Mouse (Mus musculus): ENCODE data around the gene Ccdc27. TPM values are rescaled to one million over a fixed set of nuclear protein-coding genes. Genes with fewer than 3 reads are reported as not detected.

Ccdc27 gene
- polyA plus RNA-seq, 1 experiment from 2014 or later = 0.17 TPM

DNA sequence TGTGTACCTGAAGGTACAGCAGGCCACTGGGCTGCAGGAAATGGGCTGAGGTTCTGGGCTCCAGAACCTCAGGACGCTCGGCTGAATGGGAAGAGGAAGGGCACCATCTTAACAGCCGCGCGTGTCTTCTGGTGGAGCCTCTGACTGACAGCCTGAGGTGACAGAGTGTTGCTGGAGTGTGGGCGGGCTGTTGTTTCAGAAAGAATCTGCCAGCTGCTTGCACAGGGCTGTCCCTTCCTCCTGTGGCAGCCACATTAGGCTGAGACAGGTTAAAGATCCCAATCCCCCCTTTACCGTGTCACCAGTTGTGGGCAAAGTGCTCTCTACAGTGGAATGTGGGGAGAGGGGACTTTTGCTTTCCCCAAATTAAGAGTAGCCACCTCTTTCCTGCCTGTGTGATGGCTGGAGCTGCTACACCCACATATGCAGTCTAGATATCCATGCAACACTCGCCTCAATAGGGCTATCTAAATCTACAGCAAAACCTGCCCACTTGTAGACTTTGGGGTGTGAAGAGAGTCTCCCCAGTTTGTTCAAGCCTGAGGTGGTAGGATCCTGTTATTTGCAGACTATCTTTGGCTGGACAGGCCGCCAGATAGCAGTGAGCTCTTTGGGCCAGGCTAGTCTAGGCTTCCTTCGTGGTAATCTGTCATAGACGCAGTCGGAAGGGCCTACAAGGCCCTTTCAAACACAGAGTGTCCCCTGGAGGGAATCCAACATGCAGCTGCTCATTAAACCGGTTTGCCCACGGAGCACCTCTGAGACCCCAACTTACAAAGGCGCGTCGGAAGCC, 17.6 kb downstream of the Ccdc27 start:
- H3K4me1 ChIP-seq = peaks cover 58% of the 10 kb centered on the region
- no peaks in the 10 kb centered on the region for H3K9me3 ChIP-seq (replicated peaks)
- peak overlapping the region; percentile 84 for H3K4me2 ChIP-seq
- H3K27ac ChIP-seq = peak overlapping the region; percentile 89
- peak overlapping the region; percentile 57 for H3K4me3 ChIP-seq (replicated peaks)
- 32% methylated on average over 17 of the region's 17 CpGs for WGBS
- H3K36me3 ChIP-seq = peaks cover 25% of the 10 kb centered on the region
- H3K27me3 ChIP-seq = peaks cover 7% of the 10 kb centered on the region; the same call in 1 of the 2 replicates
- H3K9ac ChIP-seq = peak overlapping the region; percentile 51
- ATAC-seq (replicated peaks; ENCODE audit: low FRiP score) = no peak

DNA sequence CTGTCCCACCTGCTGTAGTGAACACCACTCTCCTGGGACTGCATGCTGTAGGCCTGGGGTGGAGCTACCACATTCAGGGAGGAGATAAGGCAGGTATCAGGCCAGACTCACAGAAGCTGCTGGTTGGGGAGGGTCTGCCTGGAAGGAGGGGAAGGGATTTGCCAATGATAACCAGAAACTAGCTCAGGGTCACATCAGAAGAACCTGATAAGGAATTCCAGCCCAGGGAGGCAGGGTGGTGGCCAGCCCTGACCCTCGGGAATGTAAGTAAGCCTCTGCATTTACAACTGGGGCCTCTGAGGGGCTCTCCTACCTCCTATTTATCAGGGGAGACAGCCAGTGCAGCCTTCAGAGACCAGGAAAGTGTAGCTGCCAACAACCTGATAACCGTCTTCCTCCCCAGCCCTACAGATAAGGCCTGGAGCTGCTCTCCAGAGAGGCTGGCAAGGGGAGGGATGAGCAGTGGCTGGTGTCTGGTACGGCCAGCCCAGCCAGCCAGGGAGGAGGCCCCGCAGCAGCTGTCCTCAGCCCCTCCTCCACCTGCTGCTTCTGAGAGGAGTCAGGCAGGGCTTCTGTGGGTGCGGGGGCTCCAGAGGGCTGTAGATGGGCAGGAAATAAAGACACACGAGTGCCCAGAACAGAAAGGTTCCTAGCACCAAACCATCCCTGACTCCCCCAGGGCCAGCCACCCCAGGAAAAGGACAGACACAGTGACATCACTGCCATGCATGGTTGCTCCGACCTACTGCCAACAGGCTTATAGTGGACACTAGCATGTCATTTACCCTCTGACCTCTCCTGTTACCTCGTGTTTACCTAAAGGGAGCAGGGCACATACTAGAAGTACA, 18.5 kb downstream of the Ccdc27 start:
- H3K4me2 ChIP-seq = peak overlapping the region; percentile 84
- no peaks in the 10 kb centered on the region for H3K9me3 ChIP-seq (replicated peaks)
- ATAC-seq (replicated peaks; ENCODE audit: low FRiP score) = peak; percentile 30
- peaks cover 34% of the 10 kb centered on the region for H3K36me3 ChIP-seq
- peak overlapping the region; percentile 89 for H3K27ac ChIP-seq
- peak overlapping the region; percentile 57 for H3K4me3 ChIP-seq (replicated peaks)
- WGBS = 13% methylated on average over 8 of the region's 8 CpGs
- peak overlapping the region; percentile 51; the same call in 1 of the 2 replicates for H3K9ac ChIP-seq
- peaks cover 58% of the 10 kb centered on the region for H3K4me1 ChIP-seq
- H3K27me3 ChIP-seq = peaks cover 7% of the 10 kb centered on the region; the same call in 1 of the 2 replicates

DNA sequence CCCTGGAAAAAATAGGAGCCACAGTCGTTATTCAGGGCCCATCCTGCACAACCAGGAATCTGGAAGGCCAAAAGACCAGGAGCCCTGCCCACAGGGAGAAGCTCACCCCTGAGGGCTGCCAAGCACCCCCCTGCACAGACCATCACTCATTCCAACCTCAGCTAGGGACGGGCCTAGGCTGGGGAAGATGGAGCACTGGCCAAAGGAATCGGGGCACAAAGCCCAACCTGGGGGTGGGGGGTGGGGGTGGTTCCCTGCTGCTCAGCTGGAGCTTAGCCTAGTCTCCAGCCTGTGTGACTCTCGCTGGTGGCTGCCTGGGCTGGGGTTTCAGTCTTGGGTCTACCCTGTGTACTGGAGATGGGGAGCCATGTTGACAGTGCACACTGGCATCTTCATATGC, 19.6 kb downstream of the Ccdc27 start:
- Histone ChIP-seq H3K4me3 (replicated peaks) (no peak overlapping the region), H3K9me3 (replicated peaks) (no peaks in the 10 kb centered on the region), H3K9ac (no peak overlapping the region; the same call in 1 of the 2 replicates), H3K27ac (peak overlapping the region; percentile 89), H3K4me1 (peaks cover 58% of the 10 kb centered on the region), H3K36me3 (peaks cover 45% of the 10 kb centered on the region), H3K4me2 (peak overlapping the region; percentile 20; the same call in 1 of the 2 replicates), H3K27me3 (peaks cover 4% of the 10 kb centered on the region; the same call in 1 of the 2 replicates)
- no peak for ATAC-seq (replicated peaks; ENCODE audit: low FRiP score)
- WGBS = 40% methylated on average over 4 of the region's 4 CpGs

DNA sequence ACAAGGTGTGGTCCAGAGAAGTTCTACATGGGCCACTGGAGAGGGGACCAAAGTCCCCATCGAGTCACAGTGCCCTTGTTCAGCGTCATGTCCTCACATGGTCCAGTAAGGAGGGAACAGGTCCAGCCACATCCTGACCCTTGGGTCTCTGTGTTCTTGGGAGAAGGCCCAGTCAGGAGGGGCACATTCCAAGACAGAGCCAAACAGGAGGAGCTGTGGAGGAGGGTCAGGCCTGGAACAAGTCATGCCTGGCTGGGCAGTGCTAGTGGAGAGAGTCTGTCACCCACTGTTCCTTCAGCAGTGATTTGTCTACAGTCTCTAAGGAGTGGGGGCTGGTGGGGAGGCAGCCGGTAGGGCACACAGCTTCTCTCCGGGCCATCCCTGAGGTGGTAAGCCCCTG, 20.1 kb downstream of the Ccdc27 start:
- Histone ChIP-seq H3K9ac (no peak overlapping the region), H3K27me3 (peaks cover 4% of the 10 kb centered on the region; the same call in 1 of the 2 replicates), H3K36me3 (peaks cover 48% of the 10 kb centered on the region), H3K9me3 (replicated peaks) (no peaks in the 10 kb centered on the region), H3K27ac (peak overlapping the region; percentile 89), H3K4me3 (replicated peaks) (no peak overlapping the region), H3K4me2 (peak overlapping the region; percentile 20; the same call in 1 of the 2 replicates), H3K4me1 (peaks cover 58% of the 10 kb centered on the region)
- 29% methylated on average over 4 of the region's 4 CpGs for whole genome bisulfite sequencing
- peak; percentile 55 for ATAC-seq (replicated peaks; ENCODE audit: low FRiP score)

DNA sequence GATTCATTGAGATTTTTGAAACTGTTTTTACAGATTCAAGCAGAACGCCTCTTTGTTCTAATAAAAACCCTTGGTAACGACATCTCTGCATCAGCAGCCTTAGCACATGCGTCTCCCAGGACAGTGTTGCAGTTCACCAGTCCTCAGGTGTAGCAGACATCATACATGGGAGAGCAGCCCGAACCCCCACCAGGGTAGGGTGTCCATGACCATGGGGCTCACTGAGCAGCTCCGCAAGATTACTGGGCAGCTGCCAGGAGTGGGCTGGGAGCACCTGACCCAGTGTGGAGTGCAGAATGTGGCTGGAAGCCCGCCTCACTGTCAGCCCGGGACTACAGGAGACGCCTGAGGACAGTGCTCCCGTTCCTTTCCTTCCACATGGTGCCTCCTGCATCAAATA, 21.0 kb downstream of the Ccdc27 start:
- no peak for ATAC-seq (replicated peaks; ENCODE audit: low FRiP score)
- Histone ChIP-seq H3K9ac (no peak overlapping the region), H3K4me1 (peaks cover 51% of the 10 kb centered on the region), H3K4me2 (no peak overlapping the region), H3K27ac (peak overlapping the region; percentile 89), H3K27me3 (no peaks in the 10 kb centered on the region), H3K9me3 (replicated peaks) (no peaks in the 10 kb centered on the region), H3K4me3 (replicated peaks) (no peak overlapping the region), H3K36me3 (peaks cover 58% of the 10 kb centered on the region)
- 88% methylated on average over 9 of the region's 9 CpGs for WGBS

DNA sequence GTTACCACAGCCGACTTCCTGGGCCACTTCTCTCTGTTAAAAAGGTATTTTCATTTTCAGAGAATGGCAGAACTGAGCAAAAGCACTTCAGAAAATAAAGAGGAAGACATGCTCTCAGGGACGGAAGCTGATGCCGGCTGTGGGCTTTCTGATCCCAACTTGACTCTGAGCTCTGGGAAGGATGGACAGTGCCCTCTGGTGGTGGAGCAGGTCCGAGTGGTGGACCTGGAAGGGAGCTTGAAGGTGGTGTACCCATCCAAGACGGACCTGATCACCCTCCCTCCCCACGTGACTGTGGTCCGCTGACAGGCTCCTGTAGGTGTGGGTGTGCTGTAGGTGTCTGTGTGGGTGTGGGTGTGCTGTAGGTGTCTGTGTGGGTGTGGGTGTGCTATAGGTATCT, 22.9 kb downstream of the Ccdc27 start:
- no peak overlapping the region for H3K4me3 ChIP-seq (replicated peaks)
- H3K9me3 ChIP-seq (replicated peaks) = no peaks in the 10 kb centered on the region
- H3K27ac ChIP-seq = no peak overlapping the region
- no peaks in the 10 kb centered on the region for H3K27me3 ChIP-seq
- no peak for ATAC-seq (replicated peaks; ENCODE audit: low FRiP score)
- 74% methylated on average over 7 of the region's 7 CpGs for WGBS
- peaks cover 38% of the 10 kb centered on the region for H3K4me1 ChIP-seq
- H3K36me3 ChIP-seq = peaks cover 77% of the 10 kb centered on the region
- H3K4me2 ChIP-seq = no peak overlapping the region
- H3K9ac ChIP-seq = no peak overlapping the region

DNA sequence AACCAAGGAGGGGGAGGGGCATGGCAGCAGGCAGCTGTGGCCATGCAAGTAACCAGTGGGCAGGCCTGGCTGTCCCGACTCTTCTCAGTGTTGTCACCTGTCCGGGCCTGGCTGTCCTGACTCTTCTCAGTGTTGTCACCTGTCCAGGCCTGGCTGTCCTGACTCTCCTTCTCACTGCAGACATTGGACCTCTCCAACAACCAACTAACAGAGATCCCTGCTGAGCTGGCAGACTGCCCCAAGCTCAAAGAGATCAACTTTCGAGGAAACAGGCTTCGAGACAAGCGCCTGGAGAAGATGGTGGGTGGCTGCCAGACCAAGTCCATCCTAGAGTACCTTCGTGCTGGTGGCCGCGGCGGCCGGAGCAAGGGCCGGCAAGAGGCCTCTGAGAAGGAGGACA, 27.0 kb downstream of the Ccdc27 start:
- Histone ChIP-seq H3K9me3 (replicated peaks) (no peaks in the 10 kb centered on the region), H3K27ac (no peak overlapping the region), H3K4me2 (no peak overlapping the region), H3K9ac (no peak overlapping the region), H3K4me1 (peaks cover 30% of the 10 kb centered on the region), H3K36me3 (peaks cover 64% of the 10 kb centered on the region), H3K4me3 (replicated peaks) (no peak overlapping the region), H3K27me3 (no peaks in the 10 kb centered on the region)
- no peak for ATAC-seq (replicated peaks; ENCODE audit: low FRiP score)
- WGBS = 94% methylated on average over 11 of the region's 11 CpGs

DNA sequence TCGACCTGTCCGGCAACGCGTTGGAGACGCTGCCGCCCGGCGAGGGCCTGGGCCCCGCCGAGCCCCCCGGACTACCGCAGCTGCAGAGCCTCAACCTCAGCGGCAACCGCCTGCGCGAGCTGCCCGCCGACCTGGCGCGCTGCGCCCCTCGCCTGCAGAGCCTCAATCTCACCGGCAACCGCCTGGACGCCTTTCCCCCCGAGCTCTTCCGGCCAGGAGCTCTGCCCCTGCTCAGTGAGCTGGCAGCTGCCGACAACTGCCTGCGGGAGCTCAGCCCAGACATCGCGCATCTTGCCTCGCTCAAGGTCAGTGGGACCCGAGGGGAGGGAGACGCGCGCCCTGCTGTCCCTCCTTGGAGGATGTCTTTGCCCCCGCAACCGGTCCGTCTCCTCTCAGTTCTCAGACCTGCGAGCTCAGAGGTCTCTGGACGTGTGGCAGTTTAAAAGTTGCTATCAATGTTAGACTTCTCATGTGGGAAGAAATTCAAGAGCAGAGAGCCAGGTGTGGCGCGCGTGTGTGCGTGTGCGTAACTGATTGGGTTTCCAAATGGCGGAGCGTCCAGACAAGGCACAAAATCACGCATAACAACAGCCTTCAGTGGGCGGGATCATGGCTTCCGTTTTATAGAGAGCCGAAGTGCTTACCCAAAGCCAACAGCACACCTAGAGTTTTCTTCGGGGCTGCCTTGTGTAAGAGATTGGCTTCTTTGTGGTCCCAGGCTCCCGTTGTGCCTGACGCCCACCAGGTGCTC, 30.2 kb downstream of the Ccdc27 start:
- WGBS = under 1% methylated on average over 54 of the region's 55 CpGs
- ATAC-seq (replicated peaks; ENCODE audit: low FRiP score) = no peak; the same call in 1 of the 2 replicates
- peak overlapping the region; percentile 62 for H3K27ac ChIP-seq

DNA sequence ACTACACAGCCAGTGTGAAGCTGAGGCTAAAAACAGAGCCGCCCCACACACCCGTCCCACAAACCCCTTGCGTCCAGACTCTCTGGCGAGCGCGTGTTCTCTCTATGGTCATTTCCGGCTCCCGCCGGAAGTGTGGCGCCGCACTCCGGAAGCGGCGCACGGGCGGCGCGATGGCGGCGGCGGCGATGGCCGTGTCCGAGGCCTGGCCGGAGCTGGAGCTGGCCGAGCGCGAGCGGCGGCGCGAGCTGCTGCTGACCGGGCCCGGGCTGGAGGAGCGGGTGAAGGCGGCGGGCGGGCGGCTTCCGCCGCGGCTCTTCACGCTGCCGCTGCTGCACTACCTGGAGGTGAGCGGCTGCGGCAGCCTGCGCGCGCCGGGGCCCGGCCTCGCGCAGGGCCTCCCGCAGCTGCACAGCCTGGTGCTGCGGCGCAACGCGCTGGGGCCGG, 30.8 kb downstream of the Ccdc27 start, which contains the start of gene Lrrc47:
Gene Lrrc47 (plus strand): TSS at position 86 of the 444 bp plus-strand sequence.
- Histone ChIP-seq H3K9ac (peak within 1 kb of the TSS; percentile 96), H3K27ac (peak within 1 kb of the TSS; percentile 62), H3K4me2 (peak within 1 kb of the TSS; percentile 95), H3K9me3 (replicated peaks) (no peaks in the 10 kb centered on the region), H3K36me3 (peaks cover 37% of the 10 kb centered on the region), H3K27me3 (no peaks in the 10 kb centered on the region), H3K4me1 (peaks cover 30% of the 10 kb centered on the region), H3K4me3 (replicated peaks) (peak within 1 kb of the TSS; percentile 100)
- ATAC-seq (replicated peaks; ENCODE audit: low FRiP score) = peak; percentile 95
- WGBS = under 1% methylated on average over 59 of the region's 59 CpGs

More for the DNA sequence above, 30.2 kb downstream of the Ccdc27 start:
- Histone ChIP-seq H3K27me3 (no peaks in the 10 kb centered on the region), H3K36me3 (peaks cover 37% of the 10 kb centered on the region), H3K9ac (peak overlapping the region; percentile 96), H3K4me1 (peaks cover 30% of the 10 kb centered on the region), H3K4me2 (peak overlapping the region; percentile 95), H3K9me3 (replicated peaks) (no peaks in the 10 kb centered on the region), H3K4me3 (replicated peaks) (peak overlapping the region; percentile 100)

DNA sequence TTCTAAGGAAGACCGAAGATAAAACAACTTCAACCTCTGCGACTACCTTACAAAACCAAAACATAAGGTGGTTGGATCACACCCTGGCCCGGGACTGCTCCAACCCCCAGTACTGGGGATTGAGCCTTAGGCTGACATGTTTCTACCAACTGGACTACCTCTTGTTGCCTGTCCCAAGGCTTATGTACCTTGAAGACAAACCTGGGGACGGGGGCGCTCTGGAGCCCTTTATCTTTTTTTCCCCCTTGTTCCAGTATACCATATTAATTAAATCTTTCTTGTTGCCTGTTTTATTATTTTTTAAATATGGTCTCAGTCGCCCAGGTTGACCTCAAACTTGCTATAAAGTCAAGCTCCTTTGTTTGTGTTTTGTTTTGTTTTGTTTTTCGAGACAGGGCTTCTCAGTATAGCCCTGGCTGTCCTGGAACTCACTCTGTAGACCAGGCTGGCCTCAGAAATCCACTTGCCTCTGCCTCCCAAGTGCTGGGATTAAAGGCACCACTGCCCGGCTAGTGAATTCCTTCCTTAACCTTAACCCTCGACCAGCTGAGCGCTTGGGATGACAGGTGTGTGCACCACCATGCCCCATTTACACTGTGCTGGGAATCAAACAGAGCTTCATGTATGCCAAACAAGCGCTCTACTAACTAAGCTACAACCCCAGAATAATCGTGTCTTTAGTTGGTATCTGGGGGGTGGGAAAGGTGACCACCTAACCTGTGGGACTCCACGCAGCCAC, 31.4 kb downstream of the Ccdc27 start:
- ATAC-seq (replicated peaks; ENCODE audit: low FRiP score) = peak; percentile 72

DNA sequence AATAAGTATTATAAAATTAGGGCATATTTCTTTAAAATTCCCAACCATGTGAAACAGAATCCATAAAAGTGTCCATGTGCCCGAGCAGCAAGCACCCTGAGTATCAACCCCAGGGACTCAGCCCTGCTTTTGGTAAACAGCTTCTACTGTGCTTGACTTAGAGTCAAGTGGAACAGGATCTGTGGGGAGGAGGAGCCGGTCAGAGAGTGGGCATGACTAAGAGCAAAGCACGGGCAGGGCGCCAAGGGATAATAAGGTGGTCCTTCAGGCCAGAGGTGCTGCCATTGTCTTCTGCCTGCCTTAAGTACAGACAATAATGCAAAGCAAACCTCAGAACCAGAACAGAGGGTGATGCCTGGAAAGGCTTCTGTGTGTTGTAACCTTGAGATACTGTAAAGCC, 34.7 kb downstream of the Ccdc27 start:
- Histone ChIP-seq H3K4me1 (peaks cover 10% of the 10 kb centered on the region), H3K36me3 (peaks cover 48% of the 10 kb centered on the region), H3K9ac (no peak overlapping the region), H3K9me3 (replicated peaks) (no peaks in the 10 kb centered on the region), H3K27ac (no peak overlapping the region), H3K4me2 (no peak overlapping the region), H3K4me3 (replicated peaks) (no peak overlapping the region), H3K27me3 (no peaks in the 10 kb centered on the region)
- ATAC-seq (replicated peaks; ENCODE audit: low FRiP score) = no peak
- 81% methylated on average over 4 of the region's 4 CpGs for WGBS

More for the DNA sequence above, 31.4 kb downstream of the Ccdc27 start:
- WGBS = 27% methylated on average over 13 of the region's 13 CpGs
- Histone ChIP-seq H3K36me3 (peaks cover 37% of the 10 kb centered on the region), H3K9me3 (replicated peaks) (no peaks in the 10 kb centered on the region), H3K9ac (peak overlapping the region; percentile 96), H3K4me1 (peaks cover 30% of the 10 kb centered on the region), H3K27ac (peak overlapping the region; percentile 14; the same call in 1 of the 2 replicates), H3K4me3 (replicated peaks) (peak overlapping the region; percentile 100), H3K4me2 (peak overlapping the region; percentile 95), H3K27me3 (no peaks in the 10 kb centered on the region)

All from kidney, embryonic 15.5 days (tissue).